Mouse (Mus musculus) ES-Bruce4 (cell line): Measurements from ENCODE around the gene Plxna4.

Source experiments
- CTCF ChIP-seq: IDR thresholded peaks from one replicate; pipeline ENCODE4 v1.8.1; 2011; ENCODE audit warnings: low read depth, low read length
- EP300 ChIP-seq: IDR thresholded peaks from 2 replicates; pipeline ENCODE4 v1.6.1; 2011; ENCODE audit warnings: low read depth, low read length; ENCODE audit not compliant: insufficient read depth
- POLR2A ChIP-seq: IDR thresholded peaks from one replicate; pipeline ENCODE4 v1.8.1; 2011; ENCODE audit warnings: low read length; ENCODE audit not compliant: insufficient read depth

DNA sequence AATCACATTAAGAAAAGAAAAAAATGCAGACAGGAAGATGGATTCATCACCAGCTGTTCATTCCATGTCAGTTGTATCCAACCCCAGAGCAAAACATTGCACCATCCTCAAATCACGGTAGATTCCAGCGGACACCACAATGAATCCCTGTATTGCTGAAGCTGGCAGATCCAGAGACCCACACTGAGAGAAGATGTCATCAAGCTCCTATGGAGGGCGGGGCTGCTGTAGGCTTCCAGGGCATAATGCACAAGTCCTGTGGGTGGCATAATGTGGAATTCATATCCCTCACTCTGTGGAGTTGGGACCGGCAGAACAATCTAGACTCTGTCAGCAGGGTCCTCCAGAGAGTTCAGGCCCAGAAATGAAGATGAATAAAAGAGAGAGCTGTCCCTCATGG, 278.8 kb downstream of the Plxna4 start:
- no peak for TF ChIP-seq CTCF
- no peak for TF ChIP-seq POLR2A
- TF ChIP-seq EP300 = no peak
